Mouse (Mus musculus): ENCODE data around the gene Hoxc4. TPM values are rescaled to one million over a fixed set of nuclear protein-coding genes. Genes with fewer than 3 reads are reported as not detected.

The Hoxc4 gene
- polyA plus RNA-seq, 1 experiment from 2014 or later = 29.6 TPM

DNA sequence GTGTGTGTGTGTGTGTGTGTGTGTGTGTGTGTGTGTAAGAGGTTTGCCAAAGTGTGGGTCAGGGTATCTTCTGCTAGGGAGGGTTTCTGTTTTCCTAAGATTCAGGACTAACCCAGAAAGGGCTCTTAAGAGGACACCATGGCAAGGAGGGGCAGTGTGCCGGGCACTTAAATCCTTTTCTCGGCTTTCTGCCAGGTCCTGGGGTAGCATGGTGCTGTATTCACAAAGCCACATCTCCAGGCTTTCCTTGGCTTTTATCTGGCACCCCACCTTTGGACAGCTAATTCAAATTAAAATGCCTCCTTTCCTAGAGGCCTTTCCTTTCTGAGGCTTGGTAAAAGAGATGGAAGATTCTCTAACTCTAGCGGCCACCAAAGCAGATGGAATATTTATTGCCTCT lies 20.9 kb downstream of the Hoxc4 start:
- no peak overlapping the region for H3K4me3 ChIP-seq
- no peaks in the 10 kb centered on the region for H3K9me3 ChIP-seq
- no peak overlapping the region for H3K27ac ChIP-seq
- H3K4me1 ChIP-seq (replicated peaks) = peaks cover 3% of the 10 kb centered on the region; the same call in 1 of the 2 replicates
- peak; percentile 20 for DNase-seq (ENCODE audit: low spot score)
- H3K27me3 ChIP-seq (ENCODE audit: insufficient read depth, poor library complexity, severe bottlenecking) = peaks cover 100% of the 10 kb centered on the region
- WGBS = 7% methylated on average over 3 of the region's 3 CpGs
- H3K36me3 ChIP-seq = no peaks in the 10 kb centered on the region

DNA sequence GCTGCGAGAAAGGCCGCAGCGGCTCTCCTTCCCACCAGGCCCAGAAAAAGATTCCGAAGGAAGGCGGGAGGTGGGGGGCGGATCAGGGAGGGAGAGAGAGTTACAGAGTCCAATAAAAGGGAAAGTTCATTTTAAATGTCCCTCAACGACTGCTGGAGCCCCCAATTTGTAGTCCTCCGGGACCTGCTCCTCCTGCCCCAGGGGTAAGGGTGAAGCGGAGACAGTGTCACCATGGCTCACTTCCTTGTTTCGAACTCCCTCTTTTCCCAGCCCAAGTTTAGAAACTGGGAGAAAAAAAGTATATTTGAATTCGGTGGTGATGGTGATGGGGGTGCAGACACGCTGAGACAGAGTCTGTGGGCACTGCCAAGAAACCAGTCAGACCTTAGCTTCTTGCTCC lies 21.9 kb downstream of the Hoxc4 start:
- Histone ChIP-seq H3K4me3 (no peak overlapping the region; the same call in 1 of the 2 replicates), H3K9me3 (no peaks in the 10 kb centered on the region), H3K27ac (no peak overlapping the region; the same call in 1 of the 2 replicates), H3K4me1 (replicated peaks) (no peaks in the 10 kb centered on the region), H3K27me3 (ENCODE audit: insufficient read depth, poor library complexity, severe bottlenecking) (peaks cover 100% of the 10 kb centered on the region), H3K36me3 (no peaks in the 10 kb centered on the region)
- WGBS = 1% methylated on average over 12 of the region's 12 CpGs
- DNase-seq (ENCODE audit: low spot score) = no peak

- H3K4me1 ChIP-seq (replicated peaks) = no peaks in the 10 kb centered on the region
- no peak overlapping the region for H3K27ac ChIP-seq
- H3K36me3 ChIP-seq = no peaks in the 10 kb centered on the region
- no peaks in the 10 kb centered on the region for H3K9me3 ChIP-seq
- no peak overlapping the region for H3K4me3 ChIP-seq
- no peak for DNase-seq (ENCODE audit: low spot score)
- WGBS = 13% methylated on average over 5 of the region's 5 CpGs
- H3K27me3 ChIP-seq (ENCODE audit: insufficient read depth, poor library complexity, severe bottlenecking) = peaks cover 100% of the 10 kb centered on the region
These were observed 22.9 kb downstream of the Hoxc4 start for GRCm38 (mm10) chr15:103041613-103042012.

DNA sequence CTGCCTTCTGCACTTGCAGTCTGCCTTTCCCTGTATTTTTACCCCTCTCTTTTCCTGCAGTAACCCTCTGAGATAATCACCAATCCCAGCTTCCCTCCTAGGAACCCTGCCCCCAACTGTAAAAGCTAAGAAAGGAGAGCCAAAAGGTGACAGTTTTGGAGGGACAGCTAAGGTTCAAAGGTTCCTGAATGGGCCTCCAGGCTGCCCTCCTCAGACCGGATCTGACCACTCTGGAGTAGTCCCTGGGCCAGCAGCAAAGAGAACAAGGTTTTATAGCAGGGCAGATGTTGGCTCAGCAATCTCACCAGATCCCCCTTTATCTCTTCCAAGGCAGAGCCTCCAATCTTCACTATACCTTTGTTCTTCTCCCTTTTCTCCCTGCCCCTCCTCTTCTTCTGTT lies 23.5 kb downstream of the Hoxc4 start:
- 3% methylated on average over 1 of the region's 1 CpGs for WGBS
- peak; percentile 5 for DNase-seq (ENCODE audit: low spot score)
- H3K9me3 ChIP-seq = no peaks in the 10 kb centered on the region
- no peaks in the 10 kb centered on the region for H3K4me1 ChIP-seq (replicated peaks)
- H3K4me3 ChIP-seq = no peak overlapping the region
- peaks cover 100% of the 10 kb centered on the region for H3K27me3 ChIP-seq (ENCODE audit: insufficient read depth, poor library complexity, severe bottlenecking)
- H3K27ac ChIP-seq = no peak overlapping the region
- H3K36me3 ChIP-seq = no peaks in the 10 kb centered on the region

DNA sequence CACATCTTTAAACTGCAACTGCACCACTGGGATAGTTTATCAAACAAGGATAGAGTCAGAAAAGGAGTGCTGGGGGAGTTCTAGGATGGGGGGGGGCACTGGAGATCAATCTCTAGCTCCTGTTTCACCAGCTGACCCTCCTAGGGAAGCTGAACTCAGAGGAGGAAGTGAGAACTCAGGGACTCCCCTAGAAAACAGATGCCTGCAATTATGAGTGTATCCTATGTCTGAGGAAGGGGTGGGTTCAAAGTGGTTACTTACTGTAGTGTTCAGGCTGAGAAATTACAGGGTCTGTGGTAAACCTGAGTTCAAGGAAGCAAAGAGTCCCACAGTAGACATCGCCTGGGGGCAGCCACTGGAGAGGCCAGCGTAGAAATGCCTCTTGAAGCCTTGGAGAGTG lies 32.9 kb downstream of the Hoxc4 start:
- DNase-seq (ENCODE audit: low spot score) = no peak
- H3K4me1 ChIP-seq (replicated peaks) = no peaks in the 10 kb centered on the region
- WGBS = 76% methylated on average over 2 of the region's 2 CpGs
- H3K36me3 ChIP-seq = no peaks in the 10 kb centered on the region
- peaks cover 98% of the 10 kb centered on the region for H3K27me3 ChIP-seq (ENCODE audit: insufficient read depth, poor library complexity, severe bottlenecking)
- no peak overlapping the region for H3K27ac ChIP-seq
- no peak overlapping the region for H3K4me3 ChIP-seq
- H3K9me3 ChIP-seq = no peaks in the 10 kb centered on the region

DNA sequence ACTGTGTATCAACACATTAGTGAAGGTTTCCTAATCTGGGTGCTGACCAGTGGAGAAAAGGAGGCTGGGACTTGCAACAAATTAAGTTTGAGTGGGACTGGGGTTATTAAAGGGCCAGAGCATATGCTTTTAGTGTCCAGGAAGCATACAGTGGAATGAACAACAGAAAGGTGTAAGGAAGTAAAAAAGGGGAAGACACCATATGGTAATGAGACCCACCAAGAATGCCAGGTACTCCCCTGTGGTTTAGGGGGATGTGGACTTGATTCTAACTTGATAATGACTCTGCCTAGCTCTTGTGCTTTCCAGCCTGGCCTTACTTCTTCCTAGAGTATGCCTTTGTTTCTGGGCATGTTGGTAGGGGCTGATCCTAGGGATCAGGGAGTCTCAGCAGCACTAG lies 34.5 kb downstream of the Hoxc4 start:
- H3K9me3 ChIP-seq = no peaks in the 10 kb centered on the region
- DNase-seq (ENCODE audit: low spot score) = no peak
- no peaks in the 10 kb centered on the region for H3K4me1 ChIP-seq (replicated peaks)
- H3K27ac ChIP-seq = no peak overlapping the region
- H3K36me3 ChIP-seq = no peaks in the 10 kb centered on the region
- H3K4me3 ChIP-seq = no peak overlapping the region
- peaks cover 98% of the 10 kb centered on the region for H3K27me3 ChIP-seq (ENCODE audit: insufficient read depth, poor library complexity, severe bottlenecking)

DNA sequence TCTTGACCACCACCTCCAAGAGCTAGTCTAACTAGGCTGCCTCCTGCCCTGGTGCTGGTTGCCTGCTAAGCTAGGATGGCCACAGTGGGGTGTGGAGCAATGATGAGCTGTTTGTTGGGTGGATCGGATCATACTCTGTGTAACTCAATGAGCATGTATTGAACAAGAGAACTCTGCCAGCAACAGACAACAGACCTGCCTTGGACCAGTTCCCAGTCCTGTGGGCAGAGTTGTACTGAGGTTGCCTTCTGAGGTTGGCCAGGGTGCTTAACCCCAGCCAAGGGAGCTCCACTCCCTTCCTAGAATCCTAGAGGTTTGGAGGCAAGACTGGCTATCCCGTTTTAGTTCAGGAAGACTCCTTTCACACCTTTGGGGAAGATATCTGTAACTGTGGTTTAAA lies 37.7 kb downstream of the Hoxc4 start:
- Histone ChIP-seq H3K27ac (no peak overlapping the region), H3K27me3 (ENCODE audit: insufficient read depth, poor library complexity, severe bottlenecking) (peaks cover 98% of the 10 kb centered on the region), H3K4me1 (replicated peaks) (0 out of 2 replicates have a peak, but pooled peaks cover 7% of the 10 kb centered on the region), H3K9me3 (no peaks in the 10 kb centered on the region), H3K36me3 (no peaks in the 10 kb centered on the region), H3K4me3 (no peak overlapping the region)
- DNase-seq (ENCODE audit: low spot score) = no peak
- WGBS = 46% methylated on average over 2 of the region's 2 CpGs

DNA sequence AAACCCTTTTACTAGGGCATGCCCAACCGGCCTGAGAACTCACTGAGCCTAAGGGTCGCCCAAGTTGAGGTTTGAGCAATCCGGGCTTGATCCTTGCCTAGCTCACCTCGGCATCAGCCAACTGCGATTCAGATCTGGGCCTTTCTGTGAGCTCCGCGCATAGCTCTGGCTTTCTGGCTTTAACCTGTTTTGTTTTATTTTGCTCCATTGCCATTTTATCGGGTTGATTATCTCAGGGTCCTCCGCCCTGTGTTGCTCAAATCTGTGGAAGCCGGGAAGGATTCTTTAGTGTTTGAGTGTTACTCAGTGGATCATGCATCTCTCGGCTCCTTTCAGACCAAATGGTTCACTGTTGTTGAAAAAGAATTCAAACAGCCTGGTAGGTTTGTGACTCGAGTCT lies 40.0 kb downstream of the Hoxc4 start:
- H3K4me3 ChIP-seq = peak overlapping the region; percentile 19; the same call in 1 of the 2 replicates
- peak; percentile 55 for DNase-seq (ENCODE audit: low spot score)
- H3K27me3 ChIP-seq (ENCODE audit: insufficient read depth, poor library complexity, severe bottlenecking) = peaks cover 100% of the 10 kb centered on the region
- no peaks in the 10 kb centered on the region for H3K9me3 ChIP-seq
- WGBS = 2% methylated on average over 12 of the region's 12 CpGs
- 0 out of 2 replicates have a peak, but pooled peaks cover 8% of the 10 kb centered on the region for H3K4me1 ChIP-seq (replicated peaks)
- H3K36me3 ChIP-seq = no peaks in the 10 kb centered on the region
- H3K27ac ChIP-seq = no peak overlapping the region

GRCm38 (mm10) chr15:103059393-103059992 lies 40.8 kb downstream of the Hoxc4 start:
- Histone ChIP-seq H3K36me3 (no peaks in the 10 kb centered on the region), H3K27ac (no peak overlapping the region; the same call in 1 of the 2 replicates), H3K27me3 (ENCODE audit: insufficient read depth, poor library complexity, severe bottlenecking) (peaks cover 100% of the 10 kb centered on the region), H3K9me3 (no peaks in the 10 kb centered on the region), H3K4me3 (peak overlapping the region; percentile 19; the same call in 1 of the 2 replicates), H3K4me1 (replicated peaks) (0 out of 2 replicates have a peak, but pooled peaks cover 8% of the 10 kb centered on the region)
- peak; percentile 44 for DNase-seq (ENCODE audit: low spot score)
- under 1% methylated on average over 21 of the region's 21 CpGs for WGBS

- H3K27me3 ChIP-seq (ENCODE audit: insufficient read depth, poor library complexity, severe bottlenecking) = peaks cover 100% of the 10 kb centered on the region
- H3K36me3 ChIP-seq = no peaks in the 10 kb centered on the region
- no peak for DNase-seq (ENCODE audit: low spot score)
- H3K4me1 ChIP-seq (replicated peaks) = 0 out of 2 replicates have a peak, but pooled peaks cover 8% of the 10 kb centered on the region
- no peak overlapping the region; the same call in 1 of the 2 replicates for H3K4me3 ChIP-seq
- no peaks in the 10 kb centered on the region for H3K9me3 ChIP-seq
- WGBS = 2% methylated on average over 11 of the region's 11 CpGs
- H3K27ac ChIP-seq = no peak overlapping the region; the same call in 1 of the 2 replicates
These were observed 41.2 kb downstream of the Hoxc4 start for GRCm38 (mm10) chr15:103060021-103060340.

GRCm38 (mm10) chr15:103060341-103061130 lies 41.8 kb downstream of the Hoxc4 start:
- peak; percentile 66 for DNase-seq (ENCODE audit: low spot score)
- 0 out of 2 replicates have a peak, but pooled peaks cover 8% of the 10 kb centered on the region for H3K4me1 ChIP-seq (replicated peaks)
- WGBS = under 1% methylated on average over 36 of the region's 36 CpGs
- H3K27me3 ChIP-seq (ENCODE audit: insufficient read depth, poor library complexity, severe bottlenecking) = peaks cover 100% of the 10 kb centered on the region
- no peaks in the 10 kb centered on the region for H3K9me3 ChIP-seq
- H3K27ac ChIP-seq = no peak overlapping the region; the same call in 1 of the 2 replicates
- H3K4me3 ChIP-seq = peak overlapping the region; percentile 12; the same call in 1 of the 2 replicates
- no peaks in the 10 kb centered on the region for H3K36me3 ChIP-seq

- H3K27ac ChIP-seq = no peak overlapping the region
- DNase-seq (ENCODE audit: low spot score) = peak; percentile 40
- WGBS = under 1% methylated on average over 30 of the region's 30 CpGs
These were observed 42.5 kb downstream of the Hoxc4 start for GRCm38 (mm10) chr15:103061131-103061825.

More at GRCm38 (mm10) chr15:103061131-103061825, 42.5 kb downstream of the Hoxc4 start:
- Histone ChIP-seq H3K4me1 (replicated peaks) (0 out of 2 replicates have a peak, but pooled peaks cover 8% of the 10 kb centered on the region), H3K4me3 (peak overlapping the region; percentile 11; the same call in 1 of the 2 replicates), H3K27me3 (ENCODE audit: insufficient read depth, poor library complexity, severe bottlenecking) (peaks cover 100% of the 10 kb centered on the region), H3K36me3 (no peaks in the 10 kb centered on the region), H3K9me3 (no peaks in the 10 kb centered on the region)
